Mouse (Mus musculus) ES-E14 (cell line): ENCODE data around the gene Selenof. TPM values are rescaled to one million over a fixed set of nuclear protein-coding genes. Genes with fewer than 3 reads are reported as not detected.

Source experiments
- DNase-seq: peaks from one replicate; pipeline ENCODE4 v3.0.0-alpha.2; 2013; ENCODE audit warnings: low read depth, low spot score
- H3K27ac ChIP-seq: 2 replicates; pipeline ENCODE4 v1.5.1; 2012; ENCODE audit warnings: low read depth, mild to moderate bottlenecking, low read length, moderate library complexity, mixed read lengths; ENCODE audit not compliant: poor library complexity, insufficient read depth, severe bottlenecking
- H3K36me3 ChIP-seq: 2 replicates; pipeline ENCODE4 v1.6.1; 2012; ENCODE audit warnings: mild to moderate bottlenecking, low read length, moderate library complexity, mixed read lengths; ENCODE audit not compliant: control insufficient read depth, poor library complexity, insufficient read depth, severe bottlenecking
- H3K4me1 ChIP-seq, 2 experiments: fragments of 150-350 bp in 1 of 2; sonication (generic) in 1 of 2; 2 replicates each; pipeline ENCODE4 v1.6.1; 2012; ENCODE audit warnings: low read length in 2 of 2, mild to moderate bottlenecking in 1 of 2, mixed read lengths in 1 of 2; ENCODE audit not compliant: control insufficient read depth in 2 of 2, insufficient read depth in 2 of 2, poor library complexity in 1 of 2
- H3K4me3 ChIP-seq, 2 experiments: fragments of 150-350 bp in 1 of 2; sonication (generic) in 1 of 2; 2 replicates each; pipeline ENCODE4 v1.5.1; 2012; ENCODE audit warnings: low read length in 2 of 2, low read depth in 1 of 2, mild to moderate bottlenecking in 1 of 2, mixed read lengths in 1 of 2; ENCODE audit not compliant: insufficient read depth in 1 of 2, poor library complexity in 1 of 2, severe bottlenecking in 1 of 2
- H3K9ac ChIP-seq: 2 replicates; pipeline ENCODE4 v1.6.1; 2012; ENCODE audit warnings: low read depth, mild to moderate bottlenecking, low read length, mixed read lengths; ENCODE audit not compliant: poor library complexity, insufficient read depth, severe bottlenecking
- H3K9me3 ChIP-seq: fragments of 150-350 bp; sonication (generic); 2 replicates; pipeline ENCODE4 v1.6.1; 2012; ENCODE audit warnings: low read depth, mild to moderate bottlenecking, low read length; ENCODE audit not compliant: control insufficient read depth, insufficient read depth
- CHD2 ChIP-seq: IDR thresholded peaks from 2 replicates; pipeline ENCODE4 v1.6.1; 2014; ENCODE audit warnings: mild to moderate bottlenecking, low read depth, low read length, inconsistent platforms
- HCFC1 ChIP-seq: IDR thresholded peaks from 2 replicates; pipeline ENCODE4 v1.6.1; 2012; ENCODE audit warnings: low read length, inconsistent platforms, borderline replicate concordance; ENCODE audit not compliant: insufficient read depth
- MAFK ChIP-seq: IDR thresholded peaks from 2 replicates; pipeline ENCODE4 v1.6.1; 2014; ENCODE audit warnings: mild to moderate bottlenecking, low read depth, low read length, inconsistent platforms; ENCODE audit not compliant: insufficient read depth
- ZC3H11A ChIP-seq: IDR thresholded peaks from 2 replicates; pipeline ENCODE4 v1.6.1; 2012; ENCODE audit warnings: low read depth, mild to moderate bottlenecking, inconsistent platforms, low read length, borderline replicate concordance
- ZNF384 ChIP-seq: IDR thresholded peaks from 2 replicates; pipeline ENCODE4 v1.6.1; 2012; ENCODE audit warnings: low read depth, low read length, inconsistent platforms
- in situ Hi-C, 2 experiments: fragments of 600-800 bp; cut with MboI; formaldehyde crosslinking; loops; one replicate each; pipeline ENCODE4 v1.15.1; 2025; ENCODE audit warnings: low sequenced_read_pairs in 2 of 2, inconsistent platforms in 1 of 2; ENCODE audit not compliant: unreplicated experiment in 2 of 2
- total RNA-seq: library from RNA; depleted of rRNA; stranded (reverse); fragments of 300-350 nt; gene quantifications from 2 replicates; pipeline ENCODE4 v1.2.3, GENCODE M21; 2012

Selenof gene
- total RNA-seq, 1 experiment, result 513 TPM

GRCm38 (mm10) chr3:144537078-144537855 is 32.8 kb upstream of the Selenof start:
- in situ Hi-C loops, result no loop called here
- DNase-seq, result no peak
- no peak overlapping the region for H3K4me3 ChIP-seq
- TF ChIP-seq ZNF384 (no peak), ZC3H11A (no peak)
- H3K4me1 ChIP-seq, result peaks cover 2 to 4% of the 10 kb centered on the region in 2 experiments; a peak in 1 of 4 replicates
- H3K27ac ChIP-seq, result no peak overlapping the region
- H3K36me3 ChIP-seq, result no peaks in the 10 kb centered on the region
- no peak overlapping the region for H3K9ac ChIP-seq
- H3K9me3 ChIP-seq, result no peaks in the 10 kb centered on the region

GRCm38 (mm10) chr3:144539051-144539450 is 31.1 kb upstream of the Selenof start:
- in situ Hi-C loops, result no loop called here
- no peak overlapping the region for H3K27ac ChIP-seq
- no peaks in the 10 kb centered on the region for H3K9me3 ChIP-seq
- H3K4me1 ChIP-seq, result peaks cover 2 to 4% of the 10 kb centered on the region in 2 experiments; a peak in 1 of 4 replicates
- no peak overlapping the region for H3K4me3 ChIP-seq
- H3K36me3 ChIP-seq, result no peaks in the 10 kb centered on the region
- H3K9ac ChIP-seq, result no peak overlapping the region
- TF ChIP-seq CHD2 (no peak), HCFC1 (no peak), ZC3H11A (no peak), MAFK (no peak), ZNF384 (no peak)
- no peak for DNase-seq

DNA sequence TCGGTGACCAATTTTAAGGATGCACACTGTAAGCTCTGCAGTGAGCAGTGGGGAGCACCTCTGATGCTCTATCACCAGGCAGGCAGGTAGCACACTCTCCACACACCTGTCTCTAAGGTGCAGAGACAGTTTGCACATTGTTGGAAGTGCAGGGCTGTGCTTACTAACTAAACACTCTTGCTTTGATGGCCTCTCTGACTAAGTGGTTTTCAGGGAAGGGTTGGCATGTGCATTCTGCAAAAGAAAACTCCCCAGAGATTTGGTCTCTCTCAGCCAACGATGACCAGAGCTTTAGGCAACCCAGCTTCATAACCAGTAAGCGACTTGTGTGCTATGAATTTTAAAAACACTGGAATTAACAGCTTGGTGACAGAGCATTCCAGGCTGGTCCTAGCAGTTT is 29.3 kb upstream of the Selenof start:
- in situ Hi-C loops, result no loop called here

DNA sequence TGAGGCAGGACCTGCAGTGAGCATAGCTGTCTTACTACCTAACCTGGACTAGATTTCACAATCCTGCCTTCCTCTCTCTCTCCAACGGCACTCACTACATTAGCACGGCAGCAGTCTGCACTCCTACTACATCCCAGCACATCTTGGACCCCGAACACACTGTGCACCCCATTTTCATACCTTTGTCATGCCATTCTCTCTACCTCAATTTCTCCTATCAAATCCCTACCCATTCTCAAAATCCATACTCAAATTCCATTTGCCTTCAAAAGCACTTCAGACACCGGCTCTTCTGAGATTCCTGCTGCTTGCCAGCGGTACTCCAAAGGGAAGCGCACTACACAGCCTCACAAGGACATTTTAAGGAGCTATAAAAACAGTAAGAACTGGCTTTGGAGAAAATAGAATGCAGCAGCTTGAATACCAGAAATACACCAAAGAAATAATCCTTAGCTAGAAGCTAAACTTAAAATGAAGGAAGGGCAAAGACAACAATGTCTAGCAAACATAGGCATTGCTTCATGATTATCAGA is 28.1 kb upstream of the Selenof start:
- TF ChIP-seq HCFC1 (no peak), ZNF384 (no peak), MAFK (no peak), CHD2 (no peak), ZC3H11A (no peak)
- Histone ChIP-seq H3K9me3 (no peaks in the 10 kb centered on the region), H3K4me3 (no peak overlapping the region), H3K27ac (no peak overlapping the region), H3K9ac (no peak overlapping the region), H3K36me3 (no peaks in the 10 kb centered on the region), H3K4me1 (peaks cover 0 to 2% of the 10 kb centered on the region in 2 experiments; a peak in 1 of 4 replicates)
- in situ Hi-C loops, result no loop called here
- no peak for DNase-seq

More for the DNA sequence above, 29.3 kb upstream of the Selenof start:
- Histone ChIP-seq H3K9ac (no peak overlapping the region), H3K27ac (no peak overlapping the region), H3K9me3 (no peaks in the 10 kb centered on the region), H3K36me3 (no peaks in the 10 kb centered on the region), H3K4me1 (peaks cover 0 to 2% of the 10 kb centered on the region in 2 experiments; a peak in 1 of 4 replicates), H3K4me3 (no peak overlapping the region)
- no peak for TF ChIP-seq ZNF384
- no peak for TF ChIP-seq HCFC1
- TF ChIP-seq MAFK, result no peak
- no peak for TF ChIP-seq CHD2
- TF ChIP-seq ZC3H11A, result no peak
- no peak for DNase-seq
